Mouse (Mus musculus): ENCODE measurements at regions not wholly inside any gene's neighbourhood (a gene's known extent, or its start where the extent isn't known, plus 50 kb on each side); places are given as distances from the start of the nearest gene placed in this dataset.

DNA sequence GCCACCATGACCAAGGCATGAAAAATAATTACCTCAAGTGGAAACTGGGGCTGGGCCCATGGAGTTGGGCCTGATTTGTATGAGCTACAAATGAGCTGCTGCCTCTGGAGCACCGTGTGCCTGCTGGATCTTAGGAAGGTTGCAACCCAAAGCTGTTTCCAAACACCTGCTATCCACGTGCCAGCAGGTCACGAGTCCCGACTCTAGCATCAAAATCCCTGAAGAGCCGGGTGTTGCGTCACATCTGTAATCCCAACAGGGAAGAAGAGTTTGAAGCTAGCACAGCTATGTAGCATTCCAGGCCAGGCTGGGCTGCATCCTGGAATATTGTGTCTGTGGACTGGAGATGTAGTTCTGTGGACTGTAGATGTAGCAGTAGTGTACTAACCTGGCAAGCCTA is 93.7 kb upstream of the Vps8 start:
- DNase-seq (no peak), ATAC-seq (ENCODE audit: low FRiP score, low TSS enrichment) (no peak)
- Histone ChIP-seq H3K9me3 (ENCODE audit: control insufficient read depth, low read length) (no peaks in the 10 kb centered on the region), H3K4me1 (ENCODE audit: control insufficient read depth, insufficient read depth, low read length) (peaks cover 19% of the 10 kb centered on the region), H3K4me3 (replicated peaks; ENCODE audit: low read depth, low read length) (no peak overlapping the region), H3K27ac (replicated peaks; ENCODE audit: low read depth, low read length) (no peak overlapping the region), H3K27me3 (ENCODE audit: control insufficient read depth, insufficient read depth, low read length) (no peaks in the 10 kb centered on the region), H3K9ac (replicated peaks; ENCODE audit: low read length) (no peak overlapping the region), H3K36me3 (ENCODE audit: control insufficient read depth, insufficient read depth, low read length) (no peaks in the 10 kb centered on the region), H3K4me2 (ENCODE audit: low read length) (no peak overlapping the region)
- WGBS = 88% methylated on average over 6 of the region's 6 CpGs

DNA sequence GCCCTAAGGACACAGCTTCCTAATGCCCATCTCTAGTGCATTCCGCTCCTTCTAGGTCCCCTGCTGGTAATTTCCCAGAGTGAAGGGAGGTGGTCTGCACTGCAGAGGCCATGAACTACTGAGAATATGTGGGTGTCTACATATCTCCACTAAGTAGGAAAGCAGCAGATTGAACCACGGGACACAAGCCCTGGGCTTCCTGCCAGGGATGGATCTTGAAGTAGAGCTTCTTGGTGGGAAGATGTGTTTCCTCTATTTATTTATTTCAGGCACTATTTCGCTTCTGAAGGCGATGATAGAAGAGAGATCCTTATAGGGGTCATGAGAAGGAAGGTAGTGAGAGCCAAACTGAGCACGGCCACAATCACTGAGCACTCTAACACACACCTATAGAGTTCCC is 91.7 kb upstream of the Vps8 start:
- no peak for ATAC-seq (ENCODE audit: low FRiP score, low TSS enrichment)
- no peak for DNase-seq
- no peak overlapping the region for H3K9ac ChIP-seq (replicated peaks; ENCODE audit: low read length)
- H3K4me1 ChIP-seq (ENCODE audit: control insufficient read depth, insufficient read depth, low read length) = peaks cover 21% of the 10 kb centered on the region
- H3K36me3 ChIP-seq (ENCODE audit: control insufficient read depth, insufficient read depth, low read length) = no peaks in the 10 kb centered on the region
- 90% methylated on average over 5 of the region's 5 CpGs for WGBS
- no peak overlapping the region for H3K27ac ChIP-seq (replicated peaks; ENCODE audit: low read depth, low read length)
- peak overlapping the region; percentile 85 for H3K4me2 ChIP-seq (ENCODE audit: low read length)
- H3K4me3 ChIP-seq (replicated peaks; ENCODE audit: low read depth, low read length) = peak overlapping the region; percentile 5; the same call in 1 of the 2 replicates
- H3K9me3 ChIP-seq (ENCODE audit: control insufficient read depth, low read length) = no peaks in the 10 kb centered on the region
- no peaks in the 10 kb centered on the region for H3K27me3 ChIP-seq (ENCODE audit: control insufficient read depth, insufficient read depth, low read length)

DNA sequence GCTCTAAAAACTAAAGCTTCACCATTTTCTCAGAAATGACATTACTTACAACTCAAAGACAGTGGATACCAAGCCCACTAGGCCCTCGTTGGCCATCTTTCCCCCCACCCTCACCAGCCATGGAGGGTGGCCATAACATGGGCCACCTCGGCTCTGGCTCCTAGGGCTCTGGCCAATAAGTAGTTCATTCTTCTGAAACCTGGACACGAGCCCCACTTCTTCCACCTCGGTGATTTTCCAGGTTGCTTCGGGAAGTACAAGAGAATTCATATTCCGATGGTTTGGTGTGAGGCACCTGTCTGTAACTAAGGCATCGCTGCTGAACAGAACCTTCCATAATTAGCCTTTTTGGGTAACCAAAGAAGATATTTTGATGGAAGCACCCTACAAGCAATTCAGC is 90.5 kb upstream of the Vps8 start:
- Histone ChIP-seq H3K9me3 (ENCODE audit: control insufficient read depth, low read length) (no peaks in the 10 kb centered on the region), H3K4me2 (ENCODE audit: low read length) (peak overlapping the region; percentile 85), H3K4me1 (ENCODE audit: control insufficient read depth, insufficient read depth, low read length) (peaks cover 21% of the 10 kb centered on the region), H3K36me3 (ENCODE audit: control insufficient read depth, insufficient read depth, low read length) (no peaks in the 10 kb centered on the region), H3K27ac (replicated peaks; ENCODE audit: low read depth, low read length) (peak overlapping the region; percentile 97; the same call in 1 of the 2 replicates), H3K9ac (replicated peaks; ENCODE audit: low read length) (peak overlapping the region; percentile 86), H3K4me3 (replicated peaks; ENCODE audit: low read depth, low read length) (peak overlapping the region; percentile 64), H3K27me3 (ENCODE audit: control insufficient read depth, insufficient read depth, low read length) (no peaks in the 10 kb centered on the region)
- 63% methylated on average over 7 of the region's 7 CpGs for WGBS
- ATAC-seq (ENCODE audit: low FRiP score, low TSS enrichment) (no peak), DNase-seq (no peak)

DNA sequence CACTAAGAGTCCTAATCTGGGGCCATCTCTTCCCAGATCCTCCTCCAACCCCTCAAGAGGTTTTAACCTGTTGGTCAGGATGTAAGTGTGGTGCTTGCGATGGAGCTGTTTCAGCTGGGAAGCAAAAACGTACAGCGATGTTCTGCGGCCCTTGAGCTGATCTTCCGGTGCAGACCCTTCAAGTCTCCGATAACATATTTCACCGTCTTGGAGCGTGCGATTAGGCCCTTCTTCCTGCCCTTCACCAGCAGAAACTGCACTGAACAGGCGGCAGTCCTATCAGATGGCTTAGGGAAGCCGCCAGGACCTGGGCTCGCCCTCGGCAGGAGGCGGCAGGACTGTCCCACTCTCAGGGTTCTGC is 90.1 kb upstream of the Vps8 start:
- Histone ChIP-seq H3K4me1 (ENCODE audit: control insufficient read depth, insufficient read depth, low read length) (peaks cover 21% of the 10 kb centered on the region), H3K9ac (replicated peaks; ENCODE audit: low read length) (peak overlapping the region; percentile 86), H3K9me3 (ENCODE audit: control insufficient read depth, low read length) (no peaks in the 10 kb centered on the region), H3K36me3 (ENCODE audit: control insufficient read depth, insufficient read depth, low read length) (no peaks in the 10 kb centered on the region), H3K27ac (replicated peaks; ENCODE audit: low read depth, low read length) (peak overlapping the region; percentile 97), H3K27me3 (ENCODE audit: control insufficient read depth, insufficient read depth, low read length) (no peaks in the 10 kb centered on the region), H3K4me2 (ENCODE audit: low read length) (peak overlapping the region; percentile 85), H3K4me3 (replicated peaks; ENCODE audit: low read depth, low read length) (peak overlapping the region; percentile 64)
- DNase-seq = no peak
- no peak for ATAC-seq (ENCODE audit: low FRiP score, low TSS enrichment)
- WGBS = 2% methylated on average over 14 of the region's 14 CpGs

DNA sequence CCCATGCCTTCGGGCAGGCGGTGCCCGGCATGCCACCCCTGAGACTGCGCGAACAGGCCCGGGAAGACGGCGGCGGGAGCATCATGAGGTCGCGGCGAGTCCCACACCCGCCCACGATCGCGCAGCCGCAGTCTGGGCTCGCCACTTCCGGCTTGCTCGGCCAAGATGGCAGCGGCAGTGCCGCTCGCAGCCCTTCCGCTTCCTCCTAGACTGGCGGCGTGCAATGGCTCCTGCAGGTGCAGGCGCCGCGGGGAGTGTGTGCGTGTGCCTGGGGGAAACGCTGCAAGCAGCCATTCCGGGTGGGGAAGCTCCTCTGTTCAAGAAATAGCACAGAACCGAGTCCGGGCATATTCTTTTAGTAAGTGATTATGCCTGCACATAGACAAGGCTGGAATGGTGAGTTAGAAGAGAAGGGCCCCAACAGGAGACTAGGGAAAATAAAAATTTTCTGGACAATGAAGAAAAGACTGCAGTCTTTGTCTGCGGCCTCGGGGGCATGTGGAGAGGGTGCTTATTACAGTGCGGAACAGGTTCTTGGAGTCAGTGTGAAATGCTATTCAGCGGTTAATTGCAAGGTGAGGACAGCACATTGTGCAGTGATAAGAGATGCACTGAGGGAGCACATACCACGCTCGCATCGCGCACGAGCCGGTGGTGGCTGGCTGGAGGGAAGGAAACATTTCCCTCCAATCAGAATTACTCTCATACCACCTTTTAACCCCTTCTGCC is 89.5 kb upstream of the Vps8 start:
- Histone ChIP-seq H3K9me3 (ENCODE audit: control insufficient read depth, low read length) (no peaks in the 10 kb centered on the region), H3K27ac (replicated peaks; ENCODE audit: low read depth, low read length) (peak overlapping the region; percentile 97), H3K9ac (replicated peaks; ENCODE audit: low read length) (peak overlapping the region; percentile 86), H3K27me3 (ENCODE audit: control insufficient read depth, insufficient read depth, low read length) (no peaks in the 10 kb centered on the region), H3K4me2 (ENCODE audit: low read length) (peak overlapping the region; percentile 85), H3K4me3 (replicated peaks; ENCODE audit: low read depth, low read length) (peak overlapping the region; percentile 64), H3K4me1 (ENCODE audit: control insufficient read depth, insufficient read depth, low read length) (peaks cover 25% of the 10 kb centered on the region), H3K36me3 (ENCODE audit: control insufficient read depth, insufficient read depth, low read length) (no peaks in the 10 kb centered on the region)
- peak; percentile 95 for ATAC-seq (ENCODE audit: low FRiP score, low TSS enrichment)
- peak; percentile 95 for DNase-seq
- under 1% methylated on average over 44 of the region's 44 CpGs for WGBS

DNA sequence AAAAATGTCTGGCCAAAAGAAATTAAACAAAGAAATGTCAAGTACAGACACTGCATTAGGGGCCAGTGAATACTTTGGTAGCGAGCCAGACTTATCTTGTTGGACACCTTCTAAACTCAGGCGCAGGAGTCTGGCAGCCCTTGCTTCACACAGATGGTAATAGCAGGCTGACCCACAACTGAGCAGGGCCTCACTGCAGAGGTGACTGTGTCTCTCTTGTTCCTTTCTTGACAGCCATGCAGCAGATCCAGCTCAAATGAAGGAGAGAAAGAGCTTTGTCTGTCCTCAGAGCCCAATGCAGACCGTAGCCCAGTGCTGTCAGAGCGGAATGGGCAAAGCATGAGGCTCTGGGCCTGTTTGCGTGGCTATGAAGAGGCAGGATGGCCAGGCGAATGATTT is 83.9 kb upstream of the Vps8 start:
- ATAC-seq (ENCODE audit: low FRiP score, low TSS enrichment) = peak; percentile 44
- DNase-seq = no peak
- 43% methylated on average over 6 of the region's 6 CpGs for WGBS
- Histone ChIP-seq H3K4me2 (ENCODE audit: low read length) (no peak overlapping the region), H3K9ac (replicated peaks; ENCODE audit: low read length) (no peak overlapping the region; the same call in 1 of the 2 replicates), H3K9me3 (ENCODE audit: control insufficient read depth, low read length) (no peaks in the 10 kb centered on the region), H3K27me3 (ENCODE audit: control insufficient read depth, insufficient read depth, low read length) (no peaks in the 10 kb centered on the region), H3K4me1 (ENCODE audit: control insufficient read depth, insufficient read depth, low read length) (peaks cover 29% of the 10 kb centered on the region), H3K36me3 (ENCODE audit: control insufficient read depth, insufficient read depth, low read length) (no peaks in the 10 kb centered on the region), H3K27ac (replicated peaks; ENCODE audit: low read depth, low read length) (peak overlapping the region; percentile 84), H3K4me3 (replicated peaks; ENCODE audit: low read depth, low read length) (no peak overlapping the region)

DNA sequence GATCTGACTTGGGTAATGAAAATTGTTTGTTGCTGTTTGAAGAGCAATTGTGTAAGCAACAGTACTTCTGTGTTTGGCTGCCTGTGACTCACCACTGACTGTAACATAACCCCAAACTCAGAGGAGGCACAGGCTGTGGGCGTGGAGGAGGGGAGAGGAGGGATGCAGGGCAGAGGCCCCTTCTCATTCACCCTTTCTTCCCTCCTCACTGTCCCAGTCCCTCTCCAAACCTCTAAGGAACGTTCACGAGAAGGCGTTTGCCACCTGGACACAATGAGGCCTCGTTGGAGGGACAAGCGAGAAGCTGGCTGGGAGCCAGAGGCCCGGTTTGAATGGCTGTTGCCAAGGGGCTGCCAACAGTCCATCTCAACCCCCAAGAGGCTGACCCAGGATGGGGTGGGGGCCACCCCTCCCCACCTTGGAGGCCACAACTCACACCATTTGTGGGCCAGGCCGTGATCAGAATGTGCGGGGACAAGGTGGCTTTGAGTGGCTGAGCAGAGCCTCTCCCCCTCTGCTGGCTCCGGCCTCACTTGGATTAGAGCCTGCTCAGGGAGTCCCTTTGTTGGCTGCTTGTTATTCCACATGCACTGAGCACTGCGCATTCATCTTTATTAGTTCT is 83.3 kb upstream of the Vps8 start:
- DNase-seq (peak; percentile 88), ATAC-seq (ENCODE audit: low FRiP score, low TSS enrichment) (peak; percentile 90)
- Histone ChIP-seq H3K9me3 (ENCODE audit: control insufficient read depth, low read length) (no peaks in the 10 kb centered on the region), H3K27me3 (ENCODE audit: control insufficient read depth, insufficient read depth, low read length) (no peaks in the 10 kb centered on the region), H3K36me3 (ENCODE audit: control insufficient read depth, insufficient read depth, low read length) (no peaks in the 10 kb centered on the region), H3K4me3 (replicated peaks; ENCODE audit: low read depth, low read length) (no peak overlapping the region), H3K27ac (replicated peaks; ENCODE audit: low read depth, low read length) (peak overlapping the region; percentile 84), H3K4me1 (ENCODE audit: control insufficient read depth, insufficient read depth, low read length) (peaks cover 26% of the 10 kb centered on the region), H3K4me2 (ENCODE audit: low read length) (no peak overlapping the region), H3K9ac (replicated peaks; ENCODE audit: low read length) (no peak overlapping the region; the same call in 1 of the 2 replicates)
- WGBS = 9% methylated on average over 11 of the region's 11 CpGs

DNA sequence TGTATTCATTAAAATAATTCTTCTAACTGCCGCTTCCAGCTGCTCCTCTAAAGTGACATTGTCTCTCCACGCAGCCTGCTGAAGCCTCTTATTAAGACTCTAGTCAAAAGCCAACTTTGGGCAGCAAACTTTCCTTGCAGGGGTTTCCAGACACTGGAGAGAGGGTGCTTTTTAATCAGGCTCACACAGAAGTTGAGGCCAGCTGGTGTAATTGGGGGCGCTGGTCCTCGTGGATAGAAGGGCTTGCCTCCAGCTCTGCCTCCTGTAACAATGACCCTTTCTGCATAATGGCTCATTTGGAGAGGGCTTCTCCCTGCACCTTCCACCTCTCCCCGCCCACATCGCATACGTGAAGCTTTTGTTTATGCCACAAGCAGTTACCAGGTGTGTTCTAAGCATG is 82.8 kb upstream of the Vps8 start:
- DNase-seq = peak; percentile 64
- 16% methylated on average over 7 of the region's 7 CpGs for WGBS
- H3K4me2 ChIP-seq (ENCODE audit: low read length) = no peak overlapping the region

DNA sequence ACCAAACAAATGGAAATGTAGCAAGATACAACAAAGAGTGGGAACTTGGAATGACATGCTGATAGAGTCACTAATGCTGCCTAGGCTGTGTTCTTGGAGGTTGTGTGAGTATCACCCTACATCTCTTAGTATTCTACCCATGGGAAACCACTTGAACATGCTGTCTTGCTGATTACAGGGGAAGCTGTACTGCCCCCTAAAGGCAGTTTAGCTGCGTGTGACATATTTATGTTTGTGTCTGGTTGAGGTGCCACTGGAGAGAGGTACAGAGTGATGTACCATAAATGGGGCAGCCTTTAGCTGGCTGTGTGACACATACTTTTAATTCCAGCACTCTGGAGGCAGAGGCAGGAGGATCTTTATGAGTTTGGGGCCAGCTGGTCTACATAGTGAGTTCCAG is 73.0 kb upstream of the Vps8 start:
- H3K9me3 ChIP-seq (ENCODE audit: control insufficient read depth, low read length) = no peaks in the 10 kb centered on the region
- no peaks in the 10 kb centered on the region for H3K36me3 ChIP-seq (ENCODE audit: control insufficient read depth, insufficient read depth, low read length)
- no peak overlapping the region for H3K27ac ChIP-seq (replicated peaks; ENCODE audit: low read depth, low read length)
- H3K4me2 ChIP-seq (ENCODE audit: low read length) = no peak overlapping the region
- H3K27me3 ChIP-seq (ENCODE audit: control insufficient read depth, insufficient read depth, low read length) = no peaks in the 10 kb centered on the region
- 78% methylated on average over 1 of the region's 1 CpGs for WGBS
- no peaks in the 10 kb centered on the region for H3K4me1 ChIP-seq (ENCODE audit: control insufficient read depth, insufficient read depth, low read length)
- H3K4me3 ChIP-seq (replicated peaks; ENCODE audit: low read depth, low read length) = no peak overlapping the region
- no peak overlapping the region for H3K9ac ChIP-seq (replicated peaks; ENCODE audit: low read length)
- DNase-seq (no peak), ATAC-seq (ENCODE audit: low FRiP score, low TSS enrichment) (no peak)

More for the DNA sequence above, 82.8 kb upstream of the Vps8 start:
- H3K4me3 ChIP-seq (replicated peaks; ENCODE audit: low read depth, low read length) = no peak overlapping the region
- H3K27me3 ChIP-seq (ENCODE audit: control insufficient read depth, insufficient read depth, low read length) = no peaks in the 10 kb centered on the region
- peak; percentile 56; the same call in 1 of the 2 replicates for ATAC-seq (ENCODE audit: low FRiP score, low TSS enrichment)
- no peaks in the 10 kb centered on the region for H3K9me3 ChIP-seq (ENCODE audit: control insufficient read depth, low read length)
- H3K36me3 ChIP-seq (ENCODE audit: control insufficient read depth, insufficient read depth, low read length) = no peaks in the 10 kb centered on the region
- H3K27ac ChIP-seq (replicated peaks; ENCODE audit: low read depth, low read length) = peak overlapping the region; percentile 84
- H3K4me1 ChIP-seq (ENCODE audit: control insufficient read depth, insufficient read depth, low read length) = peaks cover 26% of the 10 kb centered on the region
- H3K9ac ChIP-seq (replicated peaks; ENCODE audit: low read length) = no peak overlapping the region

Measured in midbrain, embryonic 14.5 days (tissue).